Mouse (Mus musculus) stomach, embryonic 14.5 days (tissue): ENCODE results near the gene Ccsap. TPM values are rescaled to one million over a fixed set of nuclear protein-coding genes. Genes with fewer than 3 reads are reported as not detected.

Source experiments
- ATAC-seq: fragments of 200-750 bp; cut with Nextera tagmentation; 2 replicates; pipeline ENCODE4 v1.8.0; 2017; ENCODE audit warnings: low read depth, moderate TSS enrichment; ENCODE audit not compliant: insufficient number of reproducible peaks, insufficient read depth, low FRiP score
- H3K27ac ChIP-seq: fragments of 300-500 bp; sonication (generic); 2 replicates; pipeline ENCODE4 v1.5.1; 2014; ENCODE audit warnings: mild to moderate bottlenecking, low read length, moderate library complexity, mixed read lengths
- H3K27me3 ChIP-seq: fragments of 300-500 bp; sonication (generic); 2 replicates; pipeline ENCODE4 v1.6.1; 2014; ENCODE audit warnings: low read length, control low read depth, mixed read lengths; ENCODE audit not compliant: control insufficient read depth, insufficient read depth
- H3K36me3 ChIP-seq: fragments of 300-500 bp; sonication (generic); 2 replicates; pipeline ENCODE4 v1.6.1; 2014; ENCODE audit warnings: mild to moderate bottlenecking, control low read depth, low read length, moderate library complexity, mixed read lengths; ENCODE audit not compliant: control insufficient read depth, insufficient read depth
- H3K4me1 ChIP-seq: fragments of 300-500 bp; sonication (generic); 2 replicates; pipeline ENCODE4 v1.6.1; 2014; ENCODE audit warnings: low read length, control low read depth, mixed read lengths; ENCODE audit not compliant: control insufficient read depth, insufficient read depth
- H3K4me2 ChIP-seq: fragments of 300-500 bp; sonication (generic); replicated peaks from 2 replicates; pipeline ENCODE4 v1.6.1; 2014; ENCODE audit warnings: low read depth, low read length, control low read depth
- H3K4me3 ChIP-seq: fragments of 300-500 bp; sonication (generic); 2 replicates; pipeline ENCODE4 v1.5.1; 2014; ENCODE audit warnings: low read depth, low read length, control low read depth
- H3K9ac ChIP-seq: fragments of 300-500 bp; sonication (generic); replicated peaks from 2 replicates; pipeline ENCODE4 v1.6.1; 2014; ENCODE audit warnings: low read depth, mild to moderate bottlenecking, control low read depth, low read length, moderate library complexity, mixed read lengths
- H3K9me3 ChIP-seq: fragments of 300-500 bp; sonication (generic); 2 replicates; pipeline ENCODE4 v1.6.1; 2016; ENCODE audit warnings: low read depth, low read length, control low read depth; ENCODE audit not compliant: control insufficient read depth
- WGBS: fragments of 180-500 bp; shearing (Covaris S2); extraction: QIAGEN DNeasy Blood & Tissue Kit; methylation state at CpG from one replicate; pipeline ENCODE4 v1.1.7; 2014; 5-methylcytosine and 5-hydroxymethylcytosine counted together
- polyA plus RNA-seq: library from polyadenylated mRNA; unstranded; fragments of >200 nt; fragmentation: Nextera tagmentation; extraction: Ambion mirVana; gene quantifications from 2 replicates; pipeline ENCODE4 v1.2.1, GENCODE M21; 2014

Gene Ccsap
- polyA plus RNA-seq, 1 experiment from 2014 or later, result 4.6 TPM

DNA sequence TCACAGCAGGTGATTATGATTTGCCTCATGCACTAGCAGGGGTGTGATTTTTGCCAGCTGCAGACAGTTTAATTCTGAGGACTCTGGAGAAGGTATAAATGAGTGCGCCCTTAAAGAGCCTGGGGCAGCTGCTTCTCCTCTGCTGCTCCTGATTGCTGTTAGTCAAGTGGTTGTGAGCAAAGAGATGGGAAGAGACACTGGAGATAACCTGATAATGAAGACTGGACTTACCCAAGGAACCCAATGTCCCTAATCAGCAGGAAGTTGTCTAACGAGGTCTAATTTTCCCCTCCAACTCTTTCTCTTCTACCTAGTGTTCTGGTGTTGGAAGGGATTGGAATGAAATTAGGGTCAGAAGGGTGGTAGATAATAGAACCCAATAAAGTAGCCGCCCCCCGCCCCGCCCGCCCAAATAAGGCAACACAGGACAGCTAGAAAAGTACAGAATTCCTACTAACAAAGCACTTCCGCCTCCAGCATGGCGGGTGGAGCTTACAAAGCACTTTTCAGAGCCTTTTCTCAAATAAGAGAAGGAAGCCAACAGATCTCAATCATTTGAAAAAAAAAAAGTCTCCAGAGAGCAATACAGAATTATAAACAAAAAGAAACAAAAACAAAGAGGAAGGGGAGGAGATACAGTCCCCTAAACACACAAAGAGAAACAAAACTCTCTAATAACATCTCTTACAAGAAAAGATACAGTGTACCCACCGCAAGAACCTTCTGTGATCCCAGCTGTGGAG lies 5.1 kb downstream of the Ccsap start:
- H3K27ac ChIP-seq, result no peak overlapping the region
- no peaks in the 10 kb centered on the region for H3K36me3 ChIP-seq
- no peak for ATAC-seq
- H3K4me3 ChIP-seq, result no peak overlapping the region
- no peak overlapping the region for H3K9ac ChIP-seq
- 93% methylated on average over 9 of the region's 9 CpGs for WGBS
- no peaks in the 10 kb centered on the region; the same call in 1 of the 2 replicates for H3K4me1 ChIP-seq
- H3K4me2 ChIP-seq, result no peak overlapping the region
- H3K27me3 ChIP-seq, result no peaks in the 10 kb centered on the region
- no peaks in the 10 kb centered on the region for H3K9me3 ChIP-seq

DNA sequence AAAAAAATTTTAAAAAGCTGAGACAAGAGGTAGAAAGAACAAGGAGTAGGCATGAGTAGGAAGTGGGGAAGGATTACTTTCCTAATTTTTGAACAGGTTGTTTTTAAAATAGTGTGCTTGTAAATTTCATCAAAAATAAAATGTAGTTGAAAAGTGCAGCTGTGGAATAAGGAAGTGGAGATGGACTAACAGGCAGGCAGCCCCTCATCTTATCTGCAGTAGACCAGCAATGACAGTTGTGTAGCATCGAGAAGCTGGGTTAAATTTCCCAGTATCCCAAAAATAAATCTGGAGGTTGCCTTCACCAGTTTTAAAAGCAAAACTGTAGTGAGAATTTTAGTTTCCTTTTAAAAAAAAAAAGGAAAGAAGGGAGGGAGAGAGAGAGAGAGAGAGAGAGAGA lies 5.8 kb downstream of the Ccsap start:
- no peak overlapping the region for H3K27ac ChIP-seq
- 83% methylated on average over 1 of the region's 1 CpGs for WGBS
- H3K4me2 ChIP-seq, result no peak overlapping the region
- H3K27me3 ChIP-seq, result no peaks in the 10 kb centered on the region
- H3K36me3 ChIP-seq, result no peaks in the 10 kb centered on the region
- H3K9ac ChIP-seq, result no peak overlapping the region
- no peak for ATAC-seq
- no peaks in the 10 kb centered on the region for H3K9me3 ChIP-seq
- no peaks in the 10 kb centered on the region; the same call in 1 of the 2 replicates for H3K4me1 ChIP-seq
- no peak overlapping the region for H3K4me3 ChIP-seq

DNA sequence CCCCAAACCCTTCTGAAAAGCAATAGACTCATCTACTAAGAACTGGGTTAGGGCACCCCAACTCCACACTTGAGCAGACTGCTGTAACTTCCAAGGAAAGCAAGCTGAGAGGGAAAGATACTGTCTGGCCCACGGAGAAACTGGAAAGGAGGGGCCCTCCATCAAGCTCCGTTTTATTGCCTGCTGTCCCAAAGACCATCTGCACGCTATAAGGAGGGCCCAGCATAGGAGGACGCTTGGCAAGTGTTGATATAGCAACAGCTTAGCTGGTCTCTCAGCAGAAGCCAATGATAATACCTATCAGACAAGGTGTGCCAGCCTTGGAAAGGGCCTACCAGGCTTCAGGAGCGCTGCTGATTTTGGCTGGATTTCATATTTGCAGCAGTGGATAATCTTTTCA lies 8.4 kb downstream of the Ccsap start:
- H3K27me3 ChIP-seq, result no peaks in the 10 kb centered on the region
- H3K27ac ChIP-seq, result no peak overlapping the region
- no peaks in the 10 kb centered on the region for H3K9me3 ChIP-seq
- no peaks in the 10 kb centered on the region for H3K4me1 ChIP-seq
- no peak overlapping the region for H3K9ac ChIP-seq
- 66% methylated on average over 5 of the region's 5 CpGs for WGBS
- ATAC-seq, result no peak
- no peak overlapping the region for H3K4me3 ChIP-seq
- no peak overlapping the region for H3K4me2 ChIP-seq
- H3K36me3 ChIP-seq, result no peaks in the 10 kb centered on the region

- 80% methylated on average over 4 of the region's 4 CpGs for WGBS
- no peaks in the 10 kb centered on the region for H3K9me3 ChIP-seq
- no peak overlapping the region for H3K27ac ChIP-seq
- no peak overlapping the region for H3K4me3 ChIP-seq
- H3K9ac ChIP-seq, result no peak overlapping the region
- no peaks in the 10 kb centered on the region for H3K27me3 ChIP-seq
- no peaks in the 10 kb centered on the region for H3K4me1 ChIP-seq
- no peak for ATAC-seq
- no peak overlapping the region for H3K4me2 ChIP-seq
- no peaks in the 10 kb centered on the region for H3K36me3 ChIP-seq
These were observed 10.7 kb downstream of the Ccsap start for GRCm38 (mm10) chr8:123849352-123849751.

DNA sequence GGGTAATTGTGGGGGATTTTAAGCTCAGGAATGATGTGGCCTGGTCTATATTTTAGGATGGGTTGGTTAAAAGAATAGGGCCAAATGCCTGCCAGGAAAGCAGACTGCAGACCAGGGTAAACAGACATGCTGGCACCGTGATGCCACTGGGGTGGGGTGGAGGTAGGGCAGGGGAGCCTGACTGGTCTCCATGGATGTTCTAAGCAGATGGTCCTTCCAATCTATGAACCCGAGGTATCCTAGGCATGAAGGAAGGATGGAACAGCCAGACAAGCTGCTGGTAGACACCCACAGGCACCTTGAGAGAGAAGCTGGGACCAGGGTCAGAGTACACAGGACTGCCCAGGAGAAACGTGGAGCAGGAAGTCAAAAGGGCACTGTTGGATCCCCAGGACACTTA lies 12.5 kb downstream of the Ccsap start:
- H3K27ac ChIP-seq, result no peak overlapping the region
- H3K4me3 ChIP-seq, result no peak overlapping the region
- no peaks in the 10 kb centered on the region for H3K27me3 ChIP-seq
- H3K9ac ChIP-seq, result no peak overlapping the region
- no peaks in the 10 kb centered on the region for H3K9me3 ChIP-seq
- no peak overlapping the region for H3K4me2 ChIP-seq
- WGBS, result 63% methylated on average over 3 of the region's 3 CpGs
- no peaks in the 10 kb centered on the region for H3K36me3 ChIP-seq
- no peaks in the 10 kb centered on the region for H3K4me1 ChIP-seq
- no peak for ATAC-seq

DNA sequence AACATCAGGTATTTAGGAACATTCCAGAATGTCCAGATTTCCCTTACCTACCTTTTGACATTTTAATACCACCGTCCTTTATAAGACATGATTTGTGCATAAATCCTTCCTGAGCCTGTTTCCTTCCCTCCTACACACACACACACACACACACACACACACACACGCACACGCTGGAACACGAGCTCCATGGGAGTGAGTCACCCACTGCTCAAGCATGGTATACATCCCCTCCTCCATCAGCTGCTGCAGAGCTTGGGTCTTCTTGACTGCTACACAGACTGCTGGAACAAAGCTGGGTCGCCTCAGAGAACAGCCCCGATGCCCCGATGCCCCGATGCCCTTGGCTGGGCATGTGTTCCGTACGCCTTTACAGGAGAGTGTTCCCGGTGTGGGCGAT lies 13.5 kb downstream of the Ccsap start:
- Histone ChIP-seq H3K4me2 (no peak overlapping the region), H3K27me3 (no peaks in the 10 kb centered on the region), H3K4me1 (no peaks in the 10 kb centered on the region), H3K9me3 (no peaks in the 10 kb centered on the region), H3K9ac (no peak overlapping the region), H3K27ac (no peak overlapping the region), H3K36me3 (no peaks in the 10 kb centered on the region), H3K4me3 (no peak overlapping the region)
- WGBS, result 86% methylated on average over 12 of the region's 12 CpGs
- ATAC-seq, result no peak

GRCm38 (mm10) chr8:123845991-123846390 lies 14.0 kb downstream of the Ccsap start:
- H3K4me1 ChIP-seq, result no peaks in the 10 kb centered on the region
- ATAC-seq, result no peak
- 91% methylated on average over 10 of the region's 10 CpGs for WGBS
- no peak overlapping the region for H3K27ac ChIP-seq
- H3K9ac ChIP-seq, result no peak overlapping the region
- H3K4me2 ChIP-seq, result no peak overlapping the region
- no peaks in the 10 kb centered on the region for H3K9me3 ChIP-seq
- no peak overlapping the region for H3K4me3 ChIP-seq
- H3K27me3 ChIP-seq, result no peaks in the 10 kb centered on the region
- H3K36me3 ChIP-seq, result no peaks in the 10 kb centered on the region

DNA sequence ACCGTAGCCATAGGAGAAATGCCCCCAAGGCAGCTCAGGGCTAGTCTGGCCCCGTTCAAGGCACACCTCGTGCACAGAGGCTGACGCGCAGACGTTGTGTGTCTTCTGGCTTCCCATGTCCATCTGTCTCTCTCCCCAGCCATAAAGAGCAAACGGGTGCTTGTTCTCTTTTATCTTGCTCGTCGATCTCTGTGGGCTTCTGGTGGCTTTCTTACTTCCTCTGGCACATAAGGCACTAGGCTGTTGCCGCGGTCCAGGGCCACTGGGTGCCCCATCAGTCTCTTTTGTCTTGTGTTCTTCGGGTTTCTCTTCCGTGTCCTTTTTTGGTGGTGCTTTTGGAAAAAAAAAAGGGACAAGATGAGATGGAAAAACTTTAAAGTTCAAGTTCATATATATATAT lies 14.9 kb downstream of the Ccsap start:
- H3K27me3 ChIP-seq, result no peaks in the 10 kb centered on the region
- no peak overlapping the region for H3K4me2 ChIP-seq
- 83% methylated on average over 13 of the region's 13 CpGs for WGBS
- H3K4me1 ChIP-seq, result no peaks in the 10 kb centered on the region
- H3K9ac ChIP-seq, result no peak overlapping the region
- ATAC-seq, result no peak
- H3K27ac ChIP-seq, result no peak overlapping the region
- H3K4me3 ChIP-seq, result no peak overlapping the region
- H3K36me3 ChIP-seq, result no peaks in the 10 kb centered on the region
- H3K9me3 ChIP-seq, result no peaks in the 10 kb centered on the region

GRCm38 (mm10) chr8:123844341-123844740 lies 15.7 kb downstream of the Ccsap start:
- H3K27ac ChIP-seq, result no peak overlapping the region

More at GRCm38 (mm10) chr8:123844341-123844740, 15.7 kb downstream of the Ccsap start:
- Histone ChIP-seq H3K4me3 (no peak overlapping the region), H3K4me1 (no peaks in the 10 kb centered on the region), H3K36me3 (no peaks in the 10 kb centered on the region), H3K9ac (no peak overlapping the region), H3K4me2 (no peak overlapping the region), H3K9me3 (no peaks in the 10 kb centered on the region), H3K27me3 (no peaks in the 10 kb centered on the region)
- no peak for ATAC-seq
- WGBS, result 83% methylated on average over 7 of the region's 7 CpGs
